Mouse (Mus musculus): ENCODE measurements around the gene Tor3a.

The Tor3a gene

DNA sequence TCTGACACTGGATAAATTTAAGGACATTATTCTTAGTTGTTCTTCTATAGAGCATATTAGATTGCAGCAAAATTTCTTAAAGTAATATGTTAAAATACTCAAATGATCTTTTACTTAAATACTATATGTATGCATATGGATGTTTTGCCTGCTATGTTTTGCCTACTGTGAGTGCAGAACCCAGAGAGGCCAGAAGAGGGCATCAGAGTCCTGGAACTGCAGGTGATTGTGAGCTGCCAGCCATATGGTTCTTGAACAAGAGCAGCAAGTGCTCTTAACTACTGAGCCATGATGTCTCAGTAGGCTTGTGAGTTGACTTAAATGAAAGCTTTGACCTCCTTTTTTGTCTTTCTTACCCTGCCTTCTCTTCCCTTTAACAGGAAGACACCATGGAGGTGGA is 43.2 kb downstream of the Tor3a start:
- no peak for DNase-seq

DNA sequence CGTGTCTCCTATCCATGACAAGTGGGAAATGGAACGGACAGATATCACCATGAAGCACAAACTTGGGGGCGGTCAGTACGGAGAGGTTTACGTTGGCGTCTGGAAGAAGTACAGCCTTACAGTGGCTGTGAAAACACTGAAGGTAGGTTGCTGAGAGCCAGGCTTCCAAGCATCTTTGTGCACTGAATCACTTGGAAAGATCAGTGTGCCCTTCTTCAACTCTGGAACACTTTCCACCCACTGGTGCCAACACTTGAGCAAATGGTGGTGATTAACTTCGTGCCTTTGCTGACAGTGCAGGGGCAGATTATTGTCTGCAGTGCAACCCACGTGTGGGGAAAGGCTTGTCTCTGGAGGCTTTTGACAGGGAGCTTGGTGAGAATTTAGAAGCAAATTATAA is 44.2 kb downstream of the Tor3a start:
- DNase-seq, result no peak

DNA sequence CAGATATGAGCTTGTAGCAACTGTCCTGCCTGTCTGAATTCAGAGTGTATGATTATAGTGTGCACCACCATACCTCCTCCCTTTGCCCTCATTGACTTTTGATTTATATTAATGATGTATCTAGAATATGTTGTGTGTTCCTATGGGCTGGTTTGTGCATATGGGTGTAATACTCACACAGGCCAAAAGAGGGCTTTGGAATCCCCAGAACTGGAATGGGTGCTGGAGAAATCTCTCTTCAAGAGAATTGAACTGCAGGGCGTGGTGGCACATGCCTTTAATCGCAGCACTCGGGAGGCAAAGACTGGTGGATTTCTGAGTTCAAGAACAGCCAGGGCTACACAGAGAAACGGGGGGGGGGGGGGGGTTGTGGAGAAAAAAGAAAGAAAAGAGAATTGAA is 47.4 kb downstream of the Tor3a start:
- no peak for DNase-seq

DNA sequence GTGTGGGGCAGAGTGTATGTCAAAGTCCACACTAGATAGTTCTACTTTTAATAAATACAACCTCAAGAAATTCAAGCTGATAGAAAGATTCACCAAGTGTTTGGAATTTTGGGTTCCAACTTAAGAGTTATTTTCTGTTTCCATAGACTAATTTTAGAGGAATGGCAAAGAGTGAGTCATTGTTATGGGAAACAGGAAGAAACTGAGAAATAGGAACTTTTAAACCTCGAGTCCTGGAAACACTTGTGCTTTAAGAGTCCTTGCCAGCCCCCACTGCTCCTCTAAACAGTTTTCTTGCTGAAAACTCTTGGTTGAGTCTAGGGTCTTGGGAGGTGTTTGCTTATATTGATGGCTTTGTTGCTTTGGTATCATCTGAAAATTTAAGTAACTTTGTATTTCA is 49.9 kb downstream of the Tor3a start:
- DNase-seq, result no peak

DNA sequence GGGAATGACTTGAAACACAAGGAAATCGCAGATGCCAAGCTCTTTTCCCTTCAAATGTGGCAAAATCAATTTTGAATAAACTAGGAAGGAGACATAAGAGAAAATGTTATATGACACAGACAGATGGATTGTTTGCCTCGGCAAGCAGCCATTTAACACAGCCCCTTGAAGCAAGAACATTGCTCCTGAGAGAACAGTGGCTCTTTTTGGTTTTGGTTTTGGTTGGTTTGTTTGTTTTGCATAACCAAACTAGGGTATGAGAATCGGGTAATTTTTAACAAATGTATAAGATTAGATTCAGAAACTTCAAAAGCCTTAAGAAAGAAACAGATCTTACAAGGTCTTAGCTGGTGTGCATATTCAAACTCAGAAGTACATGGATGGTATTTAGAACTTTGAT is 53.2 kb downstream of the Tor3a start:
- no peak for DNase-seq

DNA sequence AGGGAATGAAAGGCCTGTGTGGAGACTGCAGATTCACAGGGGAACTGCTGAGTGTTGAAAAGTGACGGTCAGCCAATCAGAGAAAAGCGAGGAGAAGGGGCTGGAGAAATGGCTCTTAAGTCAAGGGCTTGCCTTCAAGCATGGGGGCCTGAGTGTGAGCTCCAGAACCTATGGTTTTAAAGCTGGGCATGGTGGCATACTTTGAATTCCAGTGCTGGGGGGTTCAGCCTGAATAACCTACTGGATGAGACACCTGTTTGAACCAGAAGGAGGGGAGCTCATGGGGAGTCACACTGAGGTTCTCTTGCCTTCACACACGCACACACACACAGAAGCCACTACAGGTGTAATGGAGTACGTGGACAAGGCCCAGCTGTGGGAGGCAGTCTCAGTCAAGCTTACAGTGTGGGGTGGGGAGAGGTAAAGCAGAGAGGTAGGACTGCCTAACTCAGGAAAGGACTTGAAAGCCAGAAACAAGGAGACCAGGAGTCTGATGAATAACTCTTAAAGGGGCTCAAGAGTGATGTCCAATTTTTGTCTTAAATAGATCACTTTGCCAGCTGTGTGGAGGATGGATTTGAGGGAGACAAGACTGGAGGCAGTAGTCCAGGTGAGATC is 53.8 kb downstream of the Tor3a start:
- no peak for DNase-seq

DNA sequence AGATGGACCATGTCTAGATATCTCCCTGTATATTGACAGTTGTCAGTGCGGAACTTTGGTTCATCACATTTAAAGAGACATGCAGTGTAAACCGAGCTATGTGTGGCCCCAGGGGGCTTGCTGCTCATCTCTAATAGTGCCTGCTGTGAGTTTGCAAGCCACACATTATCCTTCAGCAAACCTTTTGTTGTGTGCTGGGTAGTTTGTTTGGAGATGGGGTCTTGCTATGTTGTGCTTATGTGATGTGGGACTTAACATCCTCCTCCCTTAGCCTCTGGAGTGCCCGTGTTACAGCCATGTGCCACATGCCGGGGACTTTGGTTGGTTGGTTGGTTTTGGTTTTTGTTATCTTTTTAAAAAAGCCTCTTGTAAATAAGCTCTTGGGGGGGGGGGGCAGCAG is 56.3 kb downstream of the Tor3a start:
- no peak for DNase-seq

DNA sequence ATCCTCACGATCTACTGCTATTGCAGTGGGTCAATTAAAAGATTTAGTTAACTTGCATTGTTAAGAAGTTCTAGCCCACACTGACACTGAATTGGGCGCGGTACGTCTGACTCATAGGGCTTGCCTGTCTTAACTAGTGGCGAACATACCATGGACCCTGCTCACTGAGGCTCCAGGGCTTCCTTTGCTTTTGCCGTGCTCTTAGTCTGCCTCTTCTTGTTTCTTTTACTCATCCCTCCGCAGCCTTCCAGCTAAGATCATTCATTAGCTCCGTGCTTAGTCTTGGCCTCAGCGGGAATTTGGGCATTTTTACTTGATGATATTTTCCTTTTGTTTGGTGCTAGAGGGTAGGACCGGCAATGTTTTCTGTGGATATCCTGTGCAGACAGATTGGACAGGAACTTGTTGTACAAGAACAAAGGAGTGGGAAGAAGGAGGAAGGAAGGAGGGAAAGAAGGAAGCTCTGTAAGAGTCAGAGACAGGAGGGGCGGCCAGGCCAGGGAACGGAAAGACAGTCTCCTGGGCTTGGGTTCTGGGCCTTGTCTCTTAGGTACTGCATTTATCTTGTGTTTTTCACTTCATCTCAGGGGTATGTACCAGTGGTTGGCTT is 57.1 kb downstream of the Tor3a start:
- DNase-seq, result no peak

DNA sequence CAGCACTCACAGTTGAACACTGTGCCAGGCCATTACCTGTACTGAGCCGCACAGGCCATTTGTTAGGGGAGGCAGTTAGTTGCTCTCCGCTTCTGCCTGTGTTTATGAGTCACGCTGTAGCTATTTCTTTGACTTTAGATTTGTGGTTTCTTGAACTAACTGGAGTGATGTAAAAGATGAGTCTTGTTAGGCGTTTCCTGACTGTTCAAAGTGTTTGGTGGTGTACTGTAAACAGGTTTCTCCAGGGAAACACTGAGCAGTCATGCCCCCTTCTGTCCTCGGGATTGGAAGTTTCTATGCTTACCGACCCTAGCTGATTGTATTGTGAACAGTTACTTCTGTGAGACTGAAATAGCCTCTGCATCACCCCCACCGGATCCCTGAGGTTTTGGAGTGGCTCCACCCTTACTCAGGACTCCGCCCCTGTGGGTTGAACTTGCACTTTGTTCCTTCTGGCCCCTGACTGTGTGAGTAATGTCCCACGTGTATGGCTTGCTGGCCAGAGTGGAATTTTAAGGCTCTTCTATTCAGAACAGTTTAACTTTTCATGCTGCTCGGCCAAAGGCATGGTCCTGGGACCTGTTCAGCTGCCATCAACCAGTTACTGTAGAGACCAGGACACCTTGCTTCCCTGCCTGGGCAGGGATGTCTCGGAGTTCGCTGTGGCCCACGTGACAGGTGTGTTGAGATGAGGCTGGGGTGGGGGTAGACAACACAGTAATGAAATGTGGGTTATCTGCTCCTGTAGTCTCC is 58.6 kb downstream of the Tor3a start:
- DNase-seq, result no peak

DNA sequence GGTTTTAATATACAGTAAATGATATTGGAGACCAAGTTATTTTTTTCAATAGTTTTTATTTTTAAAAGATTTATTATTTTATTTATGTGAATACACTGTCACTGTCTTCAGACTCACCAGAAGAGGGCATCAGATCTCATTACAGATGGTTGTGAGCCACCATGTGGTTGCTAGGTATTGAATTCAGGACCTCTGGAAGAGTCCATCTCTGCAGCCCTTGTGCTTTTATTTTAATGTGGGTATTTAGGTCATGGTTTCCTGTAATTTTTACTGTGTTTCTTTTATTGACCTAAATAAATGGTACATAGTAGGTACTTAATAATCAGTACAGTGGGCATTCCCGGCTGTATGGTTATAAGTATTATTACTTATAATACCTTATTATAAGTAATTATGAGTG is 59.4 kb downstream of the Tor3a start:
- no peak for DNase-seq

DNA sequence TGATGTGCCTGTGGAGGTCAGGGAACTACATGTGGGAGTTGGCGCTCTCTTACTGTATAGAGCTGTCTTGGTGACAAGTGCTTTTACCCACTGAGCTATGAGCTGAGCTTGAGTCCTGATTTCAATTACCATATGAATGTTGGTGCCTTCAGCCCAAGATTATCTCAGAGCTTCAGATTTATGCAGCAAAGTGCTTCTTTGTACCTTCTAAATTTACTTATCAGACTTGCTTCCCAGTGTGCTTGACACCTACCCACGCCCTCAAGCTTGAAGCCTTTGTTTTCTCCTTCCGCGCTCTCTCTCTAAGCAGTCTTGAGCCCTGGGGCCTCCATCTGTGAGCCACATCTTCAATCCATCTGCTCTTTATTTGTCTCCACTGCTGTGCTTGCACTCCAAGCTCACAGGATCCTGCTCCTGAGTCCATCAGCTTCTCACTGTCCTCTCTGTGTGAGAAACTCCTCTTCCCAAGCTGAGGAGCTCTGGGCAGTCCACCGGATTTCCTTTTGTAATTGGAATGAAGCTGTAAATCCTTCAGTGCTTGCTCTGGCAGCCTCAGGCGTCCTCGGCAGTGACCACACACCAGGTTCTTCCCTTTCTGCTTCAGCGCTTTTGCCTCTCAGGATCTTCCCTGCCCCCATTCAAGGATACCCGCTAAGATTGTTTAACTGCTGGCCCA is 60.2 kb downstream of the Tor3a start:
- peak; percentile 61 for DNase-seq

DNA sequence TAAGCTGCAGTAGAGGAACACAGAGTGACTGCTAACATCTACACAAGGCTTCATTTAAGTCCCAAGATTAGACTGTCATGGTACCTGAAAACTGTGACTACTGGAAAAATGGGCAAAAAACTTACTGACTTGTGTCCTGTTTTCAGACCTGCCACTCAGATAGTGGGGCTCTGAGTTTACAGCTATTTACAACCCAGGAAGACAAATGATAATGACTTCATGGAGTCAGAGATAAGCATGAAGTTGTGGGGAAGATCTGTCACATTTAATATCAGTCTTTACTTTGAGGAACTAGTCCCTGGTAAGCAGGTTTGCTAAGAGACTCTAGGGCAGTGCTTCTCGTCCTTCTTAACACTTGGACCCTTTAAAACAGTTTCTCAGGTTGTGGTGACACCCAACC is 63.9 kb downstream of the Tor3a start:
- DNase-seq, result no peak

DNA sequence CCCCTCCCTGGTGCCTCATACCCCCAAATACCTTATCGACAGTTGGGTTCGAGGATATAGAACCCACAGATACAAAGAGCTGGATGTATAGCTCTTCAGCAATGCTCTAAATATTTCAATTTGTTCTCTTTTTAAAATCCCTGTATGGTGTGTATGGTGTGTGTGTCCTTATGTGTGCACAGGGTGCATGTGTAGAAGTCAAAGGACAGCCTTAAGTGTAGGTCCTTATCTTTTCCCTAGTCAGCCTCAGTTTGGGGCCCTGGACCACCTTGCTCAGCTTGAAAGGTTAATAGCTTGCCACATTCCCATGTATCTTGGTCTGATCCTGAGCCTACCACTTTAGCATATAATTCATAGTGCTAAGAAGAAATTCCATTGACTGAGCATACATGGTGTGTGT is 65.7 kb downstream of the Tor3a start:
- DNase-seq, result no peak

DNA sequence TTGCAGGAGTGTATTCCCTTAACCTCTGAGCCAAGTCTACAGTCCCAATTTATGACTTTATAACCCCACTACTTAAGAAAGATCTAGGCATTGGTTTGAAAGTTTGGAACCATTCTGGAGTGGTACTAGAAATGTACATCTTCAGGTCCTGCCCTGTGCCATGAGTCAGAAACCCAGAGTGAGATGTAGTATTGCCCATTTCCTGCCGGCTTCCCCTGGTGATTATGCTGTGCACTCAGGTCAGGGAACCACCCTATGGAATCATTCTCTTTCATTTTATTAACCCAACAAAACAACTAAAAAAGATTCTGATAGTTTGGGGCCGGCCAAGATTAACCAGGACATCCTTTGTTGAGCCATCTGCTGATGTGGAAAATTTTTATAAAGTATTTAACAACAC is 68.2 kb downstream of the Tor3a start:
- no peak for DNase-seq

DNA sequence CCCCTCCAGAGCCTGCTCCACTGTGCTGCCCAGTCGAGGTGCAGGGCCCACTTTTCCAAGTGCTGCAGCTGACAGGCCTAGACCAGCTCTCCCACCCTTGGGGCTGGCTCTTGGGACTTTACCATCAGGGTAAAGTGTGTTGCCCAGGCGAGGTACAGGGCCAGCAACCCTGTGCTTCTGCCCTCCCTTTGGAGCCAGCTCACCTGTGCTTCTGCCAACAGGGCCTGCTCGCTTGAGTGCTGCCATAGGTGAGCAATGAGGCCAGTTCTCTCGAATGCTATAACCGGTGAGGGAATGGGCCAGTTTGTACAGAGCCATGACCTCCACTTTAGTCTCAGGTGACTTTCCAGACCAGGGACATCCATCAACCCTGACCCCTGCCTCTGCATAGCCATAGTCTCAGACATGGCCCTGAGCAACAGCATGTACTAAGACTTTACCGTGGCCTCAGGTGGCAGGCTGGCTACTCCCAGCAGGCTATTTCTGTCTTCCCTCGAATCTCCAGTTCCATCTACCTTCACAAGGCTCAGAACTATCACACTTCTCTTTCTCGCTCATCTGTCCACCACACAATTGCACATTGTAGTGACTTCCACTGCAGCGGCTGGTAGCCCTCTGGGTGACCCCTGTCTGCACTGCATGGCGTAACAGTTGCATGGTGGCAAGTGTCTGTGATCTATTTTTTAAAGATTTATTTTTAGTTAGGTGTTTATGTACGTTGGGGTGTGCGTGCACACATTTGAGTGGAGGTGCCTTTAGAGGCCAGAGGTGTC is 68.9 kb downstream of the Tor3a start:
- no peak for DNase-seq
